8 mouse cellular contexts compared by ENCODE assay signal in the genomic region with DNA sequence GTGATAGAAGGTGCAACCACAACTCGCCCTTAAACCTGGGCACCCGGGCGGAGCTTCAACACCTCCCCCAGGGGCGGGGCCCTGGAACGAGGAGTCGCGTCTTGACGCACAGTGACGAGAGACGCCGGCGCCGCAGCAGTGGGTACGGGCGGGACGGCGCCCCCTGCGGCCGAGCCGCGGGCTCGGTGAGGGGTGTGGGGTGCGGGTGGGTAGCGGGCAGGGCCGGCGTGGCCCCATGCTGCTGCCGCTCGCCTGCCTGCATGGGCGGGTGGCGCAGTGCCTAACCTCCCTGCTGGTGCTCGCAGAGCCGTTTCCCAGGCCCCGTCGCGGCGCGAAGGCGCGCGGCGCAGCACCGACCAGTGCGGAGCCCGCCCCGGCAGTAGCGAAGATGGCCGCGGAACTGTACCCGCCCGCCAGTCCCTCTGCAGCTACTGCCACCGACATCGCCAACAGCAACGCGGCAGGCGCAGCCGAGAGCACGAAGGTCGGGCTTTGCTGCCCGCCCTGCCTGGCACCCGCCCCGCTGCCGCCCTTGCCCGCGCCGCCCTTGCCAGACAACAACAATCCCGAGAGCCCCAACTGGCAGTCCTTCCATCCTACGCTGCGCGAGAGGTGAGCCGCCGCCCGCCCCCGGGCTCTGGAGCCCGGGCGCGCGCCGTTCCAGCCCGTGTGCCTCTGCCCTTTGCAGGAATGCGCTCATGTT. TPM values are rescaled to one million over a fixed set of nuclear protein-coding genes. Genes with fewer than 3 reads are reported as not detected.
DNase-seq lines count a peak whose midpoint lies in the region; ATAC-seq lines count a peak whose summit lies in the region.

A gene (plus strand): TSS at position 112 of the 703 bp plus-strand sequence.

- WGBS in hindbrain, embryonic 14.5 days: under 1% methylated on average over 76 of the region's 80 CpGs

- peak; percentile 74 for DNase-seq in WW6 (ENCODE audit: low read depth, low spot score)
- peak; percentile 79 to 87 for DNase-seq in cerebellum, postnatal 4 days (ENCODE audit: low spot score in 2 of 2)
- DNase-seq in frontal cortex, postnatal 36 days (ENCODE audit: low spot score in 2 of 2): peak; percentile 89 to 90
- DNase-seq in hindbrain, embryonic 14.5 days (ENCODE audit: low spot score): peak; percentile 86
- DNase-seq in left cerebral cortex, adult 11 months (ENCODE audit: low spot score): peak; percentile 80
- DNase-seq in lung, postnatal 36 days: peak; percentile 95
- DNase-seq in retina, postnatal 1 day: peak; percentile 90
- DNase-seq in thymus, postnatal 4 days: peak; percentile 95

- H3K4me3 ChIP-seq in hindbrain, embryonic 14.5 days (replicated peaks; ENCODE audit: low read length): peak within 1 kb of the TSS; percentile 73

- peaks cover 17% of the 10 kb centered on the region for H3K4me1 ChIP-seq in hindbrain, embryonic 14.5 days (replicated peaks; ENCODE audit: control insufficient read depth, insufficient read depth, low read length)

- H3K4me2 ChIP-seq in hindbrain, embryonic 14.5 days (replicated peaks): peak within 1 kb of the TSS; percentile 83

- no peaks in the 10 kb centered on the region for H3K27me3 ChIP-seq in hindbrain, embryonic 14.5 days (ENCODE audit: control insufficient read depth, insufficient read depth, low read length)

- peak; percentile 95 for ATAC-seq in hindbrain, embryonic 14.5 days (ENCODE audit: low FRiP score)

- peak within 1 kb of the TSS; percentile 82 for H3K9ac ChIP-seq in hindbrain, embryonic 14.5 days

- H3K9me3 ChIP-seq in hindbrain, embryonic 14.5 days (ENCODE audit: control insufficient read depth, low read length): no peaks in the 10 kb centered on the region

- peaks cover 68% of the 10 kb centered on the region for H3K36me3 ChIP-seq in hindbrain, embryonic 14.5 days (replicated peaks; ENCODE audit: control insufficient read depth, insufficient read depth)

- peak within 1 kb of the TSS; percentile 94 for H3K27ac ChIP-seq in hindbrain, embryonic 14.5 days

RNA-seq across cellular contexts. Expression of the gene that starts here (rescaled TPM):
- 52.2 and 52.8 TPM in 2 replicates for polyA plus RNA-seq in hindbrain, embryonic 14.5 days (2014; fragmentation: Nextera tagmentation; extraction: Ambion mirVana)

Comparison
In these comparisons a context has a peak if more than half of its experiments do, and no peak if none do; other contexts are left out.
1. Peak in every context shown above with its lines: DNase-seq, ATAC-seq, H3K4me3 ChIP-seq and H3K27ac ChIP-seq.